Mouse (Mus musculus) olfactory bulb, adult 2 months (tissue): ENCODE measurements around the gene Susd5. TPM values are rescaled to one million over a fixed set of nuclear protein-coding genes. Genes with fewer than 3 reads are reported as not detected.

Experiments used
- H3K27ac ChIP-seq: fragments of 200-500 bp; 2 replicates; pipeline ENCODE4 v1.5.1; 2012; ENCODE audit warnings: low read depth, low read length; ENCODE audit not compliant: insufficient read depth
- H3K4me1 ChIP-seq: fragments of 200-500 bp; 2 replicates; pipeline ENCODE4 v1.6.1; 2012; ENCODE audit warnings: low read length; ENCODE audit not compliant: control insufficient read depth, insufficient read depth
- H3K4me3 ChIP-seq: fragments of 200-500 bp; 2 replicates; pipeline ENCODE4 v1.5.1; 2012; ENCODE audit warnings: mild to moderate bottlenecking, low read depth, low read length, moderate library complexity; ENCODE audit not compliant: insufficient read depth
- CTCF ChIP-seq: fragments of 200-500 bp; IDR thresholded peaks from 2 replicates; pipeline ENCODE4 v1.5.1; 2012; ENCODE audit warnings: low read depth, mild to moderate bottlenecking, low read length, moderate library complexity; ENCODE audit not compliant: insufficient read depth
- POLR2A ChIP-seq: fragments of 200-500 bp; IDR thresholded peaks from 2 replicates; pipeline ENCODE4 v1.6.1; 2012; ENCODE audit warnings: mild to moderate bottlenecking, low read depth, low read length, moderate library complexity; ENCODE audit not compliant: insufficient read depth
- WGBS: fragments of 180-500 bp; shearing (Covaris S2); methylation state at CpG from one replicate; pipeline ENCODE4 v1.1.7; 2018; 5-methylcytosine and 5-hydroxymethylcytosine counted together
- polyA plus RNA-seq: library from polyadenylated mRNA; stranded (reverse); fragments of >200 nt; gene quantifications from 2 replicates; pipeline ENCODE4 v1.2.4, GENCODE M21; 2012; ENCODE audit warnings: low replicate concordance; ENCODE audit not compliant: missing spikeins, insufficient read depth, insufficient read length

Gene Susd5
- not detected in 2 replicates for polyA plus RNA-seq

DNA sequence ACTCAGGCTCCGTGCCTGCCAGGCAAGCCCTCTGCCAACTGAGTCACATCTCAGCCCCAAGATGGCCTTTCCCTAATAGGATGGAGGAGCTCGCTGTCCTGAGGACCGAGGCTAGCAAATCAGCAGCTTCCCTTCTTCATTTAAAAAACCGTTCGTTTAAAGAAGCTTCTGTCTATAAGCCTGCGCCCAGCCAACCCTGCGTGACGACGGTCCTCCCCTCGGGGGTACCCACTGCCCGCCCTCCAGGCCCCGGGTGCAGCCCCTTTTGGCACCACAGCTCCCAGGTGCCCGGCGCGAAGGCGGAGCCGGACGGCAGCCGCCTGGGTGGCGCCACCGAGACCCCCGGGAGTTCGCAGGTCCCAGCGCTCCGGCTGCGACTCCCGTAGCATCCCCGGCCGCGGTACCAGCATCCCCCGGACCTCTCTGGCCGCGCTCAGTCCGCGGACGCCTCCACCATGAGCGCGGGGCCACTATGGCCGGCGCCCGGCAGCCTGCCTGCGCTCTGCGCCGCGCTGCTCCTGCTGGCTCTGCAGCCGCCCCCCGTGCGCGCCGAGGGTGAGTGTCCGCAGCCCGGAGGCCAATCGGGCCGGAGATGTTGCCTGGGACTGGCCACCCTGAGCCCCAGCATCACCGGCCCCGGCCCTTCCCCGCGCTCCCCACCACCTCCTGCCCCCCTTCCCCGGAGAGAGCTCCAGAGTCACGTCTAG is at the start of gene Susd5:
TSS of gene Susd5 (plus strand) at position 51 of the 707 bp plus-strand sequence.
- Histone ChIP-seq H3K4me3 (peak within 1 kb of the TSS; percentile 36), H3K27ac (no peak within 1 kb of the TSS), H3K4me1 (peaks cover 7% of the 10 kb centered on the region)
- WGBS = 4% methylated on average over 59 of the region's 60 CpGs
- TF ChIP-seq CTCF = no peak
- no peak for TF ChIP-seq POLR2A

GRCm38 (mm10) chr9:114007850-114008350 is 49.0 kb upstream of the Susd5 start:
- WGBS = 92% methylated on average over 9 of the region's 9 CpGs
- H3K4me1 ChIP-seq = peaks cover 10% of the 10 kb centered on the region; the same call in 1 of the 2 replicates
- no peak for TF ChIP-seq POLR2A
- TF ChIP-seq CTCF = no peak
- H3K27ac ChIP-seq = no peak overlapping the region
- H3K4me3 ChIP-seq = no peak overlapping the region

DNA sequence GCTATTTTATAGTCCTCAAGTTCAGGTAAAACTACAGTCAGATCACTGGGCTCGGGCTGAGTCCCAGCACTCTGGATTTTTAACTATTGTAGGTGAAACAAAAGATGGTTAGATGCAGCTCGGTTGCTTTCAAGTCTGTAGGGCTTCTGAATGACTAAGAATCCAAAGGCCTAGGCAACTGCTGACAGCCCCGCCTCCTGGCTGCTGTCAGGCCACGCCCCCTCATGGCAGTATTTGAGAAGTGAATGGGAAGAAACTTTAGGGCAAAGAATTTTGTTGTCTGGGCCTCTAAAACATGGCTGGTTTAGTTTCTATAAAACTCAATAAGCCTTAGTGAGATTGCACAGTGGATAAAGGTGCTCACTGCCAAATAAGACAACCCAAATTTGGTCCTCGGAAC is 47.4 kb upstream of the Susd5 start:
- 49% methylated on average over 5 of the region's 5 CpGs for WGBS
- Histone ChIP-seq H3K27ac (no peak overlapping the region), H3K4me1 (peaks cover 10% of the 10 kb centered on the region; the same call in 1 of the 2 replicates), H3K4me3 (no peak overlapping the region)
- TF ChIP-seq POLR2A (no peak), CTCF (no peak)

DNA sequence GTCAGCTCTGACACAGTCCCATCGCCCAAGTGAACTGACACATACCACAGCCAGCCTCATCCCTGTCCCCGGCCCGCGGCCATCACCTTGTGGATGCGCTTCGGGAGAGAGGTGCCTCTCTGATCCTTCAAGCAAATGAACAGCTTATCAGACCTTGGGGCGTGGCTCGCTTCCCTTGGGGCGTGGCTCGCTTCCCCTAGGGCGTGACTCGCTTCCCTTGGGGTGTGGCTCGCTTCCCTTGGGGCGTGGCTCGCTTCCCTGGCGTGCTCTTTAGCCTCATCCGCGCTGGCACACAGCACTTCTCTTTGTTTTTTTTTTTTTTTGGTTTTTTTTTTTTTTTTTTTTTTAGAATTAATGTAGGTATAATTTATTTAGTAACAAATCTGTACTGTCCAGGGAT is 45.7 kb upstream of the Susd5 start:
- Histone ChIP-seq H3K4me3 (no peak overlapping the region), H3K4me1 (peaks cover 7% of the 10 kb centered on the region; the same call in 1 of the 2 replicates), H3K27ac (no peak overlapping the region)
- WGBS = 85% methylated on average over 18 of the region's 18 CpGs
- TF ChIP-seq CTCF (no peak), POLR2A (no peak)

GRCm38 (mm10) chr9:114014034-114014433 is 42.9 kb upstream of the Susd5 start:
- Histone ChIP-seq H3K27ac (no peak overlapping the region), H3K4me1 (peaks cover 4% of the 10 kb centered on the region; the same call in 1 of the 2 replicates), H3K4me3 (no peak overlapping the region)
- TF ChIP-seq POLR2A = no peak
- 100% methylated on average over 1 of the region's 1 CpGs for WGBS

DNA sequence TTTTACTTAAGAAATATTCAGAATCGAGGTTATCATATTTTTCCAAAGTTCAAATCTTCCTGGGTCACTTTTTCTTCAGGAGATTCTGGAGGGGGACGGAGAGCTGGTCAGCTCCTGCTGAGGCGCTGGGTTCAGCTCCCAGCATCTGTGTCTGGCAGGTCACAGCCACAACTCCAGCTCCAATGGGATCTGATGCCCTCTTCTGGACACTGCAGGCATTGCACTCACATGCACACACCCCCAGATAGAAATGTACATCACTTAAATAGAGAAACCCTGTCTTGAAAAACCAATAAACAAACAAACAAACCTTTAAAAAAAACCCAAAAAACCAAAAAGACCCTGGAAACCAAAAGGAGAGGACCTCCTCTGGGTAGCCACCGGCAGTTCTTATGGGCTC is 41.2 kb upstream of the Susd5 start:
- TF ChIP-seq CTCF (no peak), POLR2A (no peak)
- 88% methylated on average over 4 of the region's 4 CpGs for WGBS

DNA sequence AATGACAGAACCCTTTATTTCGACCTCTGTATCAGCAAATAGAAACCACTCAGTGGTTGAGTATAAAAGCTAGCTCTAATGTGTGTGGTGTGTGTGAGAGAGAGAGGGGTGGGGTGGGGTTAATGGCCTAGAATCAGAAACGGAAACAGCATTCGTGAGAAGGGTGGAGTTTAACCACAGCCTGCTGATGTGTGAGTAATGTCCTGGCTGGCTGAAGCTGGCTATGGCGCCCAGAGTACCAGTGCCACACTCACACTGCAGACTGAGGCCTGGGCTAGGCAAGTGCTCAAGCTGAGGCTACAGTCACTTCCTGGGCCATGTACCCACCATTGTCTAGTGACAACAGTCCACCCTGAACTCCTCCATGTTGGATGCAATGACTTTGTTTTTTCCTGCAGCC is 40.5 kb upstream of the Susd5 start:
- H3K27ac ChIP-seq = no peak overlapping the region
- H3K4me3 ChIP-seq = no peak overlapping the region
- TF ChIP-seq CTCF (no peak), POLR2A (no peak)
- H3K4me1 ChIP-seq = no peaks in the 10 kb centered on the region
- WGBS = 67% methylated on average over 4 of the region's 4 CpGs

More for the DNA sequence above, 41.2 kb upstream of the Susd5 start:
- H3K4me3 ChIP-seq = no peak overlapping the region
- H3K4me1 ChIP-seq = no peaks in the 10 kb centered on the region
- no peak overlapping the region for H3K27ac ChIP-seq

DNA sequence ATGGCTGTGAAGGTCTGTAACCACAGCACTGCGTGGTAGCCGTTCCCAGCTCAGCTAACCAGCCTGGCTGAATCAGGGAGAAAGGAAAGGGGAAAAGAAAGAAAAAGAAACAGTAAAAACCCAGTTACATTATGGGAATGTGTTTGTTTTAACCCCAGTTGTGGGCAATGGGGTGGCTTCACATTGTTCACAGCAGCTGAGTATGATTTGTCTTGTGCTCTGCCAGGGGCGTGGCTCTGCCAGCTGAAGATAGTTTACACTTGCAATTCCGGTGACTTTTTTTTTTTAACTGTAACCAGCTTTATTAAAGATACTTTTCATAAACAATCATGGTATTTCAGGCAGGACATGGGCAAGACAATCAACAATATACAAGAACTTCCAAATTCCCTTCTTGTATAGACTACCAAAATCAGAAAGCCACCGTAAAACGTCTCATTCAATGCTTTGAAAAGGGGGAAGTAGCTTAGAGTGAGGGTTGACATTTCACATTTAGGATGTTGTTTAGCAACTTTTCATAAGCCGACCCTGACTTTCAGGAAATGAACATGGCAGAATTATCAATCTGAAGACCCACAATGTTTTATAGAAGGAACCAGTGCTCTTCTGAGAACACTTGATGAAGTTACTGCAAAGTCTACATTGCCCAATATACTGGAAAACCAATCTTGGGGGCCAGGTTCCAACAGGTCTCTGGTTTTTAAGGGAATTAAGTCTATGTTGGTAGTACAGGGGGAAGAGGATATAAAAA is 37.8 kb upstream of the Susd5 start:
- H3K4me1 ChIP-seq = no peaks in the 10 kb centered on the region
- no peak for TF ChIP-seq POLR2A
- TF ChIP-seq CTCF = no peak
- WGBS = 81% methylated on average over 7 of the region's 7 CpGs
- no peak overlapping the region for H3K27ac ChIP-seq
- H3K4me3 ChIP-seq = no peak overlapping the region

DNA sequence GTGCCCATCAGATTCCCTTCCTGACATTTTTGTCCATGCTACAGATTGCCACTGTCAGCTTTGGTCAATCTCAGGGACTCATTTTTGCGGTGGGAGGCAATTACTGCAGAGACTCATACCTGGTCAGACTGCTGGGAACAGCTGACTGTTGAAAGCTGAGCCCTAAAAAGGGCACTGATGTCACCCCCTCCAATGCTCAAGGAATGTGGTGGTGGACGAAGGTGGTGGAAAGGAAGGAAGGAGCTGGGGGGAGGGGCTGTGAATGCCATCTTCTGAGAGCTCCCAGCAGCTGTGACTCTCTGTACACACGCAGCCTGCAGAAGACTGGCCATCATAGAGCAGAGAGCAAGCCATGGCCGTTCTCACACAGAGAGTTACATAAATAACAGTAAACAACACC is 34.8 kb upstream of the Susd5 start:
- Histone ChIP-seq H3K4me3 (no peak overlapping the region), H3K4me1 (peaks cover 10% of the 10 kb centered on the region), H3K27ac (no peak overlapping the region)
- TF ChIP-seq CTCF = no peak
- no peak for TF ChIP-seq POLR2A
- 78% methylated on average over 4 of the region's 4 CpGs for WGBS
